Mouse (Mus musculus): ENCODE measurements around the gene Ubap2.

DNA sequence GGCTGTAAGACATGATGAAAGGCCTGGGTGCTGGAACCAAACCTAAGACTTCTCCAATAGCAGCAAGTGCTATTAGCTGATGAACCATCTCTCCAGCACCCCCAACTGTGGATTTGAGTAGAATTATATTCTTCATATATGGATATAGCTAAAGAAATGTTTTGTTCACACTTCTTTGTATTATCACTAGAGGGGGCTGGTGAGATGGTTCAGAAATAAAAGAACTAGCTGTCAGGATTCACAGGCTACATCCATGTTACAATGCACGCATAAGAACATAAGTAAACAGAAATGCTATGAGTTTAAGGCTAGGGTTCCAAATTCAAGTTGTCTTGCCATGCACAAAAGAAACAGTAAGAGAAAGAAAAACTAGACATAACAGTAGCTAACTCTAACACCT lies 49.5 kb downstream of the Ubap2 start:
- no peak for TF ChIP-seq JUND (IDR thresholded peaks at IDR 0.05; ENCODE audit: low read depth, low read length)
- TF ChIP-seq POLR2AphosphoS2 (IDR thresholded peaks at IDR 0.05; ENCODE audit: low read length) = no peak
- TF ChIP-seq CTCF (IDR thresholded peaks at IDR 0.05 in 2 of 3, conservative IDR thresholded peaks at IDR 0.05 in 1 of 3; ENCODE audit: control insufficient read depth in 1 of 3, insufficient read depth in 1 of 3, low read depth in 2 of 3, low read length in 3 of 3, poor library complexity in 1 of 3, severe bottlenecking in 1 of 3) = peak in 2 of 3 experiments; percentile 30 to 53; a peak in 3 of 6 replicates
- TF ChIP-seq ETS1 (IDR thresholded peaks at IDR 0.05; ENCODE audit: low read depth, low read length) = no peak
- TF ChIP-seq POLR2A (IDR thresholded peaks at IDR 0.05; ENCODE audit: control insufficient read depth in 1 of 2, insufficient read depth in 1 of 2, low read depth in 1 of 2, low read length in 2 of 2, poor library complexity in 1 of 2) = no peak
- peak; percentile 33 for TF ChIP-seq RAD21 (IDR thresholded peaks at IDR 0.05; ENCODE audit: low read depth, low read length)
- no peak for TF ChIP-seq GATA1 (IDR thresholded peaks at IDR 0.05; ENCODE audit: low read depth, low read length)
- TF ChIP-seq RCOR1 (IDR thresholded peaks at IDR 0.05; ENCODE audit: low read depth, low read length) = no peak
- no peak for TF ChIP-seq MAX (IDR thresholded peaks at IDR 0.05; ENCODE audit: low read length)
- TF ChIP-seq GABPA (IDR thresholded peaks at IDR 0.05; ENCODE audit: low read depth, low read length) = no peak
- TF ChIP-seq EP300 (IDR thresholded peaks at IDR 0.05; ENCODE audit: low read depth in 1 of 2, low read length in 2 of 2) = no peak

Data from MEL (cell line).